Mouse (Mus musculus) adipocyte (in vitro differentiated cells): Measurements from ENCODE around the gene Krtap4-2.

Experiments used
- DNase-seq: peaks from one replicate; pipeline ENCODE4 v3.0.0-alpha.2; 2016; ENCODE audit warnings: low spot score

Krtap4-2 gene

GRCm38 (mm10) chr11:99585096-99585495, 49.8 kb downstream of the Krtap4-2 start:
- no peak for DNase-seq
